Mouse (Mus musculus) liver, adult 2 months (tissue): Measurements from ENCODE around the gene Peak1.

Source experiments
- CTCF ChIP-seq: fragments of 200-500 bp; IDR thresholded peaks from 2 replicates; pipeline ENCODE4 v1.5.1; 2011; ENCODE audit warnings: low read depth, low read length, control low read depth
- POLR2A ChIP-seq: fragments of 200-500 bp; IDR thresholded peaks from 2 replicates; pipeline ENCODE4 v1.6.1; 2011; ENCODE audit warnings: low read length, control low read depth; ENCODE audit not compliant: insufficient read depth; ENCODE audit errors: extremely low read depth

- TF ChIP-seq POLR2A (no peak), CTCF (no peak)
Measured at GRCm38 (mm10) chr9:56272247-56272598, 145.6 kb downstream of the Peak1 start.
